Mouse (Mus musculus) embryonic facial prominence, embryonic 11.5 days (tissue): ENCODE measurements around the gene Phip. TPM values are rescaled to one million over a fixed set of nuclear protein-coding genes. Genes with fewer than 3 reads are reported as not detected.

Experiments used
- ATAC-seq: fragments of 200-750 bp; cut with Nextera tagmentation; replicated peaks from 2 replicates; pipeline ENCODE4 v1.8.0; 2017; ENCODE audit warnings: low read depth; ENCODE audit not compliant: insufficient number of reproducible peaks, low FRiP score, low TSS enrichment
- DNase-seq: peaks from one replicate; pipeline ENCODE4 v3.0.0-alpha.2; 2015; ENCODE audit warnings: low spot score
- H3K27ac ChIP-seq: fragments of 300-500 bp; sonication (generic); replicated peaks from 2 replicates; pipeline ENCODE4 v1.5.1; 2014; ENCODE audit warnings: mild to moderate bottlenecking, low read depth, low read length, control low read depth
- H3K27me3 ChIP-seq: fragments of 300-500 bp; sonication (generic); 2 replicates; pipeline ENCODE4 v1.6.1; 2014; ENCODE audit warnings: mild to moderate bottlenecking, low read length, moderate library complexity, mixed read lengths; ENCODE audit not compliant: control insufficient read depth, insufficient read depth
- H3K36me3 ChIP-seq: fragments of 300-500 bp; sonication (generic); replicated peaks from 2 replicates; pipeline ENCODE4 v1.6.1; 2014; ENCODE audit warnings: low read depth, mild to moderate bottlenecking, low read length, moderate library complexity, mixed read lengths; ENCODE audit not compliant: control insufficient read depth, insufficient read depth
- H3K4me1 ChIP-seq: fragments of 300-500 bp; sonication (generic); 2 replicates; pipeline ENCODE4 v1.6.1; 2014; ENCODE audit warnings: low read length, mixed read lengths; ENCODE audit not compliant: control insufficient read depth, insufficient read depth
- H3K4me2 ChIP-seq: fragments of 300-500 bp; sonication (generic); 2 replicates; pipeline ENCODE4 v1.6.1; 2014; ENCODE audit warnings: low read depth, mild to moderate bottlenecking, control low read depth, low read length, moderate library complexity
- H3K4me3 ChIP-seq: fragments of 300-500 bp; sonication (generic); 2 replicates; pipeline ENCODE4 v1.5.1; 2014; ENCODE audit warnings: low read depth, low read length, control low read depth
- H3K9ac ChIP-seq: fragments of 300-500 bp; sonication (generic); replicated peaks from 2 replicates; pipeline ENCODE4 v1.6.1; 2014; ENCODE audit warnings: mild to moderate bottlenecking, control low read depth, low read length
- H3K9me3 ChIP-seq: fragments of 300-500 bp; sonication (generic); replicated peaks from 2 replicates; pipeline ENCODE4 v1.6.1; 2016; ENCODE audit warnings: mild to moderate bottlenecking, low read length, inconsistent platforms, mixed read lengths; ENCODE audit not compliant: control insufficient read depth
- WGBS: fragments of 180-500 bp; shearing (Covaris S2); extraction: QIAGEN DNeasy Blood & Tissue Kit; methylation state at CpG from one replicate; pipeline ENCODE4 v1.1.7; 2014; 5-methylcytosine and 5-hydroxymethylcytosine counted together
- polyA plus RNA-seq: library from polyadenylated mRNA; unstranded; fragments of >200 nt; fragmentation: Nextera tagmentation; extraction: Ambion mirVana; gene quantifications from 2 replicates; pipeline ENCODE4 v1.2.1, GENCODE M21; 2014

Gene Phip
- polyA plus RNA-seq, 1 experiment from 2014 or later = 135 TPM

DNA sequence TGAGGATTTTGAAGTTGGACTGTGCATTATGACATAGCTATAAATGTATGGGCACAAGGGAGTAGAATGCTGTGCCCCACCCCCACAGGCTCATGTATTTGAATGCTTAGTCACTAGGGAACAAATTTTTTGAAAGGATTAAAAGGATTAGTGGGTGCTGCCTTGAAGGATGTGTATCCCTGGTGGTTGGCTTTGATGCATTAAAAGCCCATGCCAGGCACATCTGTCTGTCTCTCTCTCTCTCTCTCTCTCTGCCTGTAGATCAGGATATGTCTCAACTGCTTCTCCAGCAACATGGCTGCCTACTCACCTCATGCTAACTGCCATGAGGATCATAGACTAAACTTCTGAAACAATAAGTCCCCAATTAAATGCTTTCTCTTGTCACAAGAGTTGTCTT, 23.0 kb downstream of the Phip start:
- no peak overlapping the region for H3K9ac ChIP-seq
- H3K27ac ChIP-seq = no peak overlapping the region
- no peak overlapping the region for H3K4me2 ChIP-seq
- H3K4me3 ChIP-seq = no peak overlapping the region
- peaks cover 3% of the 10 kb centered on the region; the same call in 1 of the 2 replicates for H3K36me3 ChIP-seq
- H3K27me3 ChIP-seq = no peaks in the 10 kb centered on the region
- no peaks in the 10 kb centered on the region for H3K4me1 ChIP-seq
- no peak for DNase-seq
- H3K9me3 ChIP-seq = no peaks in the 10 kb centered on the region
- ATAC-seq = no peak

DNA sequence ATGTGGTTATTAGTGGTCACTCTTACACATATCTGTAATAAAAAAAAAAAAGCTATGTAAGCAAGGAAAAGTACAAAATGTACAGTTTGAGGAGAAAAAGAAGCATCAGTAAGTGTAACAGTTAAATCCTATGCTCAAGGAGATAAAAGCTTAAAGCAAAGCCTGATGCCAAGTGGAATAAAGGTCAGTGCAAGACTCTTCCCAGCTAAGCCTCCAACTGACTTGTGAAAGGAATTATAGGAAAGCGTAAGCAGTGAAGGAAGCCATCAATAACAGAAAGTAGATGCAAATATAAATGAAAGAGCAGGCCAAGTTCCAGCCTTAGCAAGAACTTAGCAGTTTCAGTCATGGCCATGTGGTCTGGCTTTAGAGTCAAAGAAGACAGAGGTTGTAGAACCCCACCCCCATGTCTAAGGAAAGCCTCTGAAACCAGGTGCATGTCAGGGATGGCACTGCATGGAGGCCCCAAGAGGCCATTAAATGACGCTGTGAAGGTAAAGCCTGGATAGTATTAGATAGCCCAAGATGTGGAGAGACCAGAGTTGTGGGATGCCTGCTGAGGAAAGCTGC, 23.8 kb downstream of the Phip start:
- DNase-seq (no peak), ATAC-seq (no peak)
- Histone ChIP-seq H3K9ac (no peak overlapping the region), H3K4me1 (no peaks in the 10 kb centered on the region), H3K4me3 (no peak overlapping the region), H3K9me3 (no peaks in the 10 kb centered on the region), H3K36me3 (peaks cover 3% of the 10 kb centered on the region; the same call in 1 of the 2 replicates), H3K27me3 (no peaks in the 10 kb centered on the region), H3K4me2 (no peak overlapping the region), H3K27ac (no peak overlapping the region)
- 89% methylated on average over 2 of the region's 2 CpGs for WGBS

DNA sequence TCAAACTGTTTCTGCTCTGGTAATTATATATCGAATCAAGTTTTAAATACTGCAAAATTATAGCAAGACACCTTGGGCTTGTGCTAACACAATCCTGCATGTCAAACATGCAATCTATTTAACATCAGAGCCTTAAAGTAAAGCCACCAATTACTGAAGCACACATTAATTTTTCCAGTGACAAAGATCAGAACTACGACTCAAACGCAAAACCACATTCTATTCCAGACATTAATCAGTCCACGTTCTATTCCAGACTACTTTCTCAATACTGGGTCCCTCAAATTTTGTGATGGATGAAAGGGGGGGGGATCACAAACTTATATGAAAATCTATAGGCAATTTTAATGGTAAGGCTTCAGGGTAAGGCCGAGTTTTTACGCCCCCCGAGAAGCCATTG, 68.1 kb downstream of the Phip start:
- WGBS = 97% methylated on average over 7 of the region's 7 CpGs

DNA sequence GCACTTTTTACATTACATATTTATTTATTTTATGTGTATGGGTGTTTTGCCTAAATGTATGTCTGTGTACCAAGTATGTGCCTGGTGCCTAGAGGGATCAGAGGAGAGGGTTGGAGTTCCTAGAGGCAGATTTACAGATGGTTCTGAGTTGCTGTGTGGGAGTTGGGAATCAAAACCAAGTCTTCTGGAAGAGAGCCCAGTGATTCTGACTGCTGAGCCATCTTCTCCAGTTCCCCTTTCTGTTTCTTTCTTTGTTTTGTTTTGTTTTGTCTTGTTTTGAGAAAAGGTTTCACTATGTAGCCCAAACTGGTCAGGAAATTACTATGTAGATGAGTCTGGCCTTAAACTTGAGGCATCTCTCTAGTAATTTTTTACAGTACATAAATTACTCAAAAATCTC, 86.7 kb downstream of the Phip start:
- Histone ChIP-seq H3K4me2 (no peak overlapping the region), H3K9ac (no peak overlapping the region), H3K36me3 (peaks cover 11% of the 10 kb centered on the region), H3K27me3 (no peaks in the 10 kb centered on the region), H3K27ac (no peak overlapping the region), H3K4me3 (no peak overlapping the region), H3K4me1 (no peaks in the 10 kb centered on the region), H3K9me3 (no peaks in the 10 kb centered on the region)
- ATAC-seq (no peak), DNase-seq (no peak)

More for the DNA sequence above, 68.1 kb downstream of the Phip start:
- Histone ChIP-seq H3K27me3 (no peaks in the 10 kb centered on the region), H3K9ac (no peak overlapping the region), H3K36me3 (peaks cover 2% of the 10 kb centered on the region; the same call in 1 of the 2 replicates), H3K9me3 (no peaks in the 10 kb centered on the region), H3K4me3 (no peak overlapping the region), H3K4me1 (no peaks in the 10 kb centered on the region), H3K4me2 (no peak overlapping the region), H3K27ac (no peak overlapping the region)
- ATAC-seq (no peak), DNase-seq (no peak)

DNA sequence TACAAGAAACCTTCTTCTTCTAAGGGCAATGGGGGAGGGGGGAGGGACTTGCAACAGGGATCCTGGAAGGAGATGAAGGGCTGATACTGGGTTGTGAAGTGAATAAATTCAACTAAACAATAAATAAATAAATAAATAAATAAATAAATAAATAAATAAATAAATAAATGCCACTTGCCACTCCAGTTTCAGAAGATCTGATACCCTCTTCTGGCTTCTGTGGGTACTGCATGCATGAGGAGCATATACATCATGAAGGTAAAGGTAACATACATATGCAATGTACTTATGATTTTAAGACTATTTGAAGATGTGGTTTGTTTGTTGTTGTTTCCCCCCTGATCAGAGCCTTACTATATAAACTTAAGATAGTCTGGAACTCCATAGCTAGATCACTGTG, 91.1 kb downstream of the Phip start:
- no peak for DNase-seq
- H3K9me3 ChIP-seq = no peaks in the 10 kb centered on the region
- H3K9ac ChIP-seq = no peak overlapping the region

DNA sequence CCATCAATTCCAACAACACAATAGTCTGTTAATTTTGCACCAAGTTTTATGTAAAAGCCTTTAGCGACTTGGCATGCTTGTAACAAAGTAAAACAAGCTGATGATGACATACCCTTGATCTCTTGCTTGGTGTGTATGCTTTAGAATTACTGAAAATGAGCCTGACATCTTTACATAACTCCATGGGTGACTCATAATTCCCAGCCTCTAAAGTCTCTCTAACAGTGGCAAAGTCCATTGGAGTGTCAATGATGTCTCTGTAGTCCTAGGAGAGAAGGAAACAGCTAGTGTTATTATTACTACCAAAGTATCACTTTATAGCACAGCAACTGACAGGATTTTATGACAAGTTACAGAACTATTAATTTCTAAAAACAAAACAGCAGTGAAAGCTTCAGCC, 98.2 kb downstream of the Phip start:
- Histone ChIP-seq H3K9me3 (no peaks in the 10 kb centered on the region), H3K27ac (no peak overlapping the region), H3K4me2 (no peak overlapping the region), H3K4me1 (no peaks in the 10 kb centered on the region), H3K4me3 (no peak overlapping the region), H3K27me3 (no peaks in the 10 kb centered on the region), H3K36me3 (peaks cover 21% of the 10 kb centered on the region), H3K9ac (no peak overlapping the region)
- ATAC-seq (no peak), DNase-seq (no peak)
- 95% methylated on average over 1 of the region's 1 CpGs for WGBS

More for the DNA sequence above, 91.1 kb downstream of the Phip start:
- Histone ChIP-seq H3K4me1 (no peaks in the 10 kb centered on the region), H3K27ac (no peak overlapping the region), H3K4me3 (no peak overlapping the region), H3K36me3 (peaks cover 17% of the 10 kb centered on the region), H3K4me2 (no peak overlapping the region), H3K27me3 (no peaks in the 10 kb centered on the region)
- no peak for ATAC-seq

DNA sequence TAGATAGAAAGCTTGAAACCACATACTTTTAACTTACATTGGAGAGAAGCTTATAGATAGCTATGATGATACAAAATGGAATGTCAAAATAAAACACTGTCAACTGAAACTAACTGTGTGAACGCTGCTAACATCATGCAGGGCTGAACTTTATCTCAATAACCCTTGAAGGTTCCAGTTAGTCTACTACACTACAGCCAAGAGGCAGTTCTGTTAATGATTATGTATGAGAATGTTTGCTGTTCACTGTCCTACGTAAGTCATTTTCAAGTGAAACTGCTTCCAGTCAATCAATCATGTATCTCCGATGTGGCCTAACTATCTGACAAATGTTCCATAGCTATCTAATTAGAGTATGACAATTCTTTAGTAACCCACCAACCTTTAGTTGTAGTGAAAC, 107.6 kb downstream of the Phip start:
- H3K36me3 ChIP-seq = no peaks in the 10 kb centered on the region
- DNase-seq = no peak
- 85% methylated on average over 3 of the region's 3 CpGs for WGBS

DNA sequence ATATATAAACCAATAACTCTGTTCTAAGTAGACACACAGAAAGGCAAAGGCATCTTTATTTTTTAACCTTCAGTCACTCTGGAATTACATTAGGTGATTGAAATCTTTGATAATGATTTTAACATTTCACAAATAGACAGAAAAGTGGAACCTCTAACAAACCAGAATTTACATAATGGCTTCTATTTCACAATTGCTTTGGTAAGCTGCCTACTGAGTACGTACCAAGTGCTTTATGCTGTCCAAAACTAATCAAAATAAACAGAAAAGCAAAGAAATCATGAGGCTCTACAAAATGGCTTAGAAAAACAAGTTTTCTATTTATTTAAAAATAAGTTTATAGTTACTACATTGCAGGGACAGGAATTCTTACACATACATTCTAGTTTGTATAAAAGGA, 109.2 kb downstream of the Phip start:
- WGBS = 87% methylated on average over 1 of the region's 1 CpGs
- DNase-seq (no peak), ATAC-seq (no peak)
- Histone ChIP-seq H3K4me2 (no peak overlapping the region), H3K4me3 (no peak overlapping the region), H3K4me1 (no peaks in the 10 kb centered on the region), H3K9me3 (no peaks in the 10 kb centered on the region), H3K27ac (no peak overlapping the region), H3K9ac (no peak overlapping the region), H3K36me3 (no peaks in the 10 kb centered on the region), H3K27me3 (no peaks in the 10 kb centered on the region)

More for the DNA sequence above, 107.6 kb downstream of the Phip start:
- H3K4me2 ChIP-seq = no peak overlapping the region
- H3K27me3 ChIP-seq = no peaks in the 10 kb centered on the region
- no peak overlapping the region for H3K27ac ChIP-seq
- H3K4me1 ChIP-seq = no peaks in the 10 kb centered on the region
- no peak overlapping the region for H3K4me3 ChIP-seq
- no peaks in the 10 kb centered on the region for H3K9me3 ChIP-seq
- no peak for ATAC-seq
- no peak overlapping the region for H3K9ac ChIP-seq
